Mouse (Mus musculus) hindlimb bud, embryonic 11.5 days (tissue): ENCODE data around the gene Strip2.
A peak's percentile ranks its signal among the peaks of the same experiment; 100 is the strongest.

ENCODE experiments used
- DNase-seq: peaks from one replicate; pipeline ENCODE4 v3.0.0-alpha.2; 2012; ENCODE audit warnings: low read depth, low spot score; ENCODE audit errors: extremely low spot score

Strip2 gene

GRCm38 (mm10) chr6:29925594-29926219 lies 8.9 kb downstream of the Strip2 start:
- DNase-seq = no peak

DNA sequence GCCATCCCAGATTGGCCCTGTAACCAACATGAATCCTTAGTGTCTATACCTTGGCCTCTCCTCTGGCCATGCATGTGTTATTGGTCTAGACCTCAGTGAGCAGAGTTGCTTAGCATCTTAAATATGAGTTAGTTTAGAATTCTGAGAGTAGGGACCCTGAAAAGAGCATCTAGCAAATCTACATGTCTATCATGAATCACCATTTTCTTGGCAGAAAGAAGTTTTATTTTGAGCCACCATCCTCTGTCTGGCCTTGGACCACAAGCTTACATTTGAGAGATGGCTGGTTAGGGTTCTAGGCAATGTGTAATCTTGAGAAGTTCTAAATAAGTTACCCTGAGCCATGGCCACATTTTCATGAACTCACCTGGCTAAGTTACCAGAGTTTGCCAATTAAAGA lies 13.3 kb downstream of the Strip2 start:
- DNase-seq = no peak

- DNase-seq = no peak
Observed at GRCm38 (mm10) chr6:29930665-29931064, 13.9 kb downstream of the Strip2 start.

GRCm38 (mm10) chr6:29931181-29931580 lies 14.4 kb downstream of the Strip2 start:
- DNase-seq = no peak

- no peak for DNase-seq
Observed at GRCm38 (mm10) chr6:29935741-29936140, 18.9 kb downstream of the Strip2 start.

DNA sequence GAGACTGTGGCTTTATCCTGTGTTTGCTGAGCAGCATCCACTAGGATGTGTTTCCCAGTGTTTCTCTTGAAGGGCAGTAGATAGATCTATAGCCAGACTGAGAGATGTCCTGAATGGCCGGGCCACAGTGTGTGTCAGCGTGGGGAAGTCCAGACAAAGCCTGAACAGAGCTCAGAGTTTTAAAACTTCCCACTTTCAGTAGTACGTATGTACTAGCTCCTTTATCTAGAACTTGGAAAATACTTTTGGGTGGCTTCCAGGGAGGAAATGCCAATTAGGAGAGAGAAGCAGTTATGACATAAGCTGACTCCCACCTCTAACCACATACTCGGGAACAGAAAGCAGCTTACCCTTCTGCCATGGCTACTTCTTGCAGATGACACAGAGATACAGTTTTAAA lies 23.6 kb downstream of the Strip2 start:
- DNase-seq = no peak

DNA sequence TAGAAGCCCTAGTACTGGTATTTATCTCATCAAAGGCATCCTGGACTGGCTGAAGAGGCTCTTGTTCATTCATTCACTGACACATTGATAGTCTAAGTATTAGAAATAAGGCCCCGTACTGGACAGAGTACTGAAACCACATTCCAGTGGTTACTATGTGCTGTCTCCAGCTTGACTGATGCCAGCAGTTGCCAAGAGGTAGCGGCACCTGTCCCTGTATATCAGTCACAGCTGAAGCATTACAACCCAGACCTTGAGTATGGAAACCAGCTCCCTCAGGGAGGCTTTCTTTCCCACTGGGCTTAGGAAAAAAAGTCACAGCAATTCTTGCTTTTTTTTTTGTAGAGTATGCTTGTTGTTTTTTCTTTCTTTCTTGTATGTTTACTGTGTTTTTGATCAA lies 24.2 kb downstream of the Strip2 start:
- no peak for DNase-seq

- no peak for DNase-seq
Observed at GRCm38 (mm10) chr6:29944465-29944864, 27.7 kb downstream of the Strip2 start.

DNA sequence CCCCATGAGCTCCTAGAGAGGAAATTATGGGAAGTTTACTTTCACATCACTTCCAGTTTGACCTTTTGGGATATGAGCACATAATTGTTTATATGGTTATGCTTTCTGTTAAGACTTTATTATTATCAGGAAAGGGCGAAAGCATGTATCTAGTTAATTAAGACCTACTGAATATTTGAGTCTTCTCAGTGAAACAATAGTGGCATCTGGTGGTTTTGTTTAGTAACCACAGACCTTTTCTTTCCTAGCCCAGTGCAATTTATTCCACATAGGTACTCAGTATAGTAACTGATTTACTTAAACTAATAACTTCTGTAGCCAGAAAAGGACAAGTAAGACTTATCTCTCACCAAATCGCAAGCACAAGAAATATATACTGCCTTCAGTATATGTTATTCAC lies 29.8 kb downstream of the Strip2 start:
- DNase-seq = no peak

DNA sequence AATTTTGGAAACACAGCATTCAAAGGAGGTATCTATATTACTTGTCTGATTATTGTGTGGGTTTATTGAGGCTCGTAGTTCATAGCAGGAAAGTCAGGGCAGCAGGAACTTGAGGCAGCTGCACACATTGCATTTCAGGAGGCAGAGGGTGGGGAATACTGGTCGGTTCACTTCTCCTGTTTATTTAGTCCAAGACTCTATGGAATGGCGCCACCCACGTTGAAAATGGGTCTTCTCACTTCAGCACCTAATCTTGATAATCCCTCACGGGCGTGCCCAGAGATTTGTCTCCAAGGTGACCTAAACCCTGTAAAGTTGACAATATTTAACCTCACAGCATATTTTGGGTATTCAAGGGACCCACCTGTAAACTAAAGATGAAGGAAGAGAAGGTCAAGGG lies 31.0 kb downstream of the Strip2 start:
- DNase-seq = no peak

- no peak for DNase-seq
Observed at GRCm38 (mm10) chr6:29956749-29957148, 39.9 kb downstream of the Strip2 start.

DNA sequence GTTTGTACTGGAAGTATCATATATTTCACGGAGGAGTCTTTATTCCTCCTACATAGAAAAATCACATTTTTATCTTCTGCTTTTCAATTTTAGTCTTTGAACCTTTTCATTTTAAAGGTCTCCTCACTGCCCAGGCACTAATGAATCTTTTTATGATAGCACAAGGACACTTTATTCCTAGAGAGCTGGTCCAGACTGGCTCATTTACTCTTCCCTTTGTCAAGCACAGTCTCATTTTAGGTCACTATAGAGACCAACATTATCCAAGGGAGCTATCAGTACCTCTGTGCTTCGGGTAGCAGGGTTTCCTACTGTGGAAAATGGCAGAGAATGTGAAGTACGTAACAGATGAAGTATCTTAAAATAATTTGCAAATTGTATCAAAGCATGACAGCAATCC lies 41.9 kb downstream of the Strip2 start:
- no peak for DNase-seq

- DNase-seq = no peak
Observed at GRCm38 (mm10) chr6:29961081-29961480, 44.3 kb downstream of the Strip2 start.

- DNase-seq = no peak
Observed at GRCm38 (mm10) chr6:29967917-29968316, 51.1 kb downstream of the Strip2 start.

GRCm38 (mm10) chr6:29973341-29973740 lies 56.5 kb downstream of the Strip2 start:
- DNase-seq = no peak

GRCm38 (mm10) chr6:29974836-29975235 lies 58.0 kb downstream of the Strip2 start:
- no peak for DNase-seq

GRCm38 (mm10) chr6:29980461-29980860 lies 63.6 kb downstream of the Strip2 start:
- DNase-seq = no peak

DNA sequence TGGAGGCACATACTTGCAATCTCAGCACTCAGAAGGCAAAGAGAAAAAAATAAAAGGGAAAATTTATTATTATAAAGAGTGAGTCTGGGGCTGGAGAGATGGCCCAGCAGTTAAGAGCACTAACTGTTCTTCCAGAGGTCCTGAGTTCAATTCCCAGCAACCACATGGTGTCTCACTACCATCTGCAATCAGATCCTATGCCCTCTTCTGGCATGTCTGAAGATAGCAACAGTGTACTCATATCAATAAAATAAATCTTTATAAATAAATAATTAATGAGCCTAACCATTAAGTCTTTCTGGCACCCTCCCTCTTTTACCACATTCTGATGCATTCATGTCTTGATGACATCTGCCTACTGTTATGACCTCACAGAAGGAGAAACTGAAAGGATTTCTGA lies 65.0 kb downstream of the Strip2 start:
- no peak for DNase-seq

GRCm38 (mm10) chr6:29985058-29985498 lies 68.3 kb downstream of the Strip2 start:
- peak; percentile 31 for DNase-seq

DNA sequence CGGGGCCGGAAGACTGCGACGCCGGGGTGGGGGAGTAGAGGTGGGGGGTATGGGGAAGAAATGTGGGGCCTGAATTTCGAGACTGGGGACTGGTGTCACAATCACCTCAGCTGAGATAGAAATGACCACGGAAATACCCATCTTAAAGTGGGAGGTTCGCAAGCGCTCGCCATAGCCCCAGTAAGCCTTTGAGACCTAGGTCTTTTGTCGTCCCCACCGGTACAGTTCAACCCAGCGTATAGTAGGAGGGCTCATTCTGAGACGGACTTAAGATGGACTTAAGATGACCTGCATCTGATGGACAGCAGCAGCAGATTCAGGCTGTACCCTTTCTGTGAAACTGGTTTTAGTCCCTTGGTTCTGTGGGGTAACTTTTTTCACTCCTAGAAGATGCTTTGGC lies 68.7 kb downstream of the Strip2 start:
- DNase-seq = no peak

- no peak for DNase-seq
Observed at GRCm38 (mm10) chr6:29985986-29986385, 69.2 kb downstream of the Strip2 start.

GRCm38 (mm10) chr6:29987246-29987645 lies 70.4 kb downstream of the Strip2 start:
- DNase-seq = no peak

DNA sequence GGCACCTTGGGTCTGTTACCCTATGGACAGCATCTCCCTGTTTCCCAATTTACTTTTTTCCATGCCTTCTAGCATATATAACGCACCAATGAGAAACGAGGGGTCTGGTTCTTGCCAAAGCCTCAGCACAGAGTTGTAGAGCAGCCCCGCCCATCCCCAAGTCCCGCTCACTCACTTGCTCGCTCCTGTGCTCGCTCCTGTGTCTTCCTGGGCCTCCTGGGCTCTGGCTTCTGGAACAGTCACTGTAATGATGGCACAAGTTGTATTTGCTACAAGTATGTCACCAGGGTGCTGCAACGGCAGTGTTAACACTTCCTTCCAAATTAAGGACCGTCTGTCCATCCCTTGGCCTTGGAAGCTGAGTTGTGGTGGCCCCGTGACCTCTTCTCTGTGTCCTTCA lies 81.3 kb downstream of the Strip2 start:
- no peak for DNase-seq
